Mouse (Mus musculus) stomach, postnatal 0 days (tissue): ENCODE measurements at regions not wholly inside any gene's neighbourhood (a gene's known extent, or its start where the extent isn't known, plus 50 kb on each side); places are given as distances from the start of the nearest gene placed in this dataset.

Experiments used
- ATAC-seq: fragments of 200-750 bp; cut with Nextera tagmentation; 2 replicates; pipeline ENCODE4 v1.8.0; 2017; ENCODE audit not compliant: low FRiP score, low TSS enrichment
- DNase-seq: peaks from one replicate; pipeline ENCODE4 v3.0.0-alpha.2; 2016; ENCODE audit warnings: low spot score
- H3K27ac ChIP-seq: fragments of 300-500 bp; sonication (generic); replicated peaks from 2 replicates; pipeline ENCODE4 v1.5.1; 2014; ENCODE audit warnings: mild to moderate bottlenecking, control low read depth
- H3K27me3 ChIP-seq: fragments of 300-500 bp; sonication (generic); 2 replicates; pipeline ENCODE4 v1.6.1; 2014; ENCODE audit warnings: low read length; ENCODE audit not compliant: control insufficient read depth, insufficient read depth
- H3K36me3 ChIP-seq: fragments of 300-500 bp; sonication (generic); 2 replicates; pipeline ENCODE4 v1.6.1; 2014; ENCODE audit warnings: low read length, mixed read lengths; ENCODE audit not compliant: control insufficient read depth, insufficient read depth
- H3K4me1 ChIP-seq: fragments of 300-500 bp; sonication (generic); replicated peaks from 2 replicates; pipeline ENCODE4 v1.6.1; 2014; ENCODE audit warnings: antibody characterized with exemption; ENCODE audit not compliant: control insufficient read depth, insufficient read depth
- H3K4me2 ChIP-seq: fragments of 300-500 bp; sonication (generic); replicated peaks from 2 replicates; pipeline ENCODE4 v1.6.1; 2014; ENCODE audit warnings: low read depth, mild to moderate bottlenecking, control low read depth, moderate library complexity
- H3K4me3 ChIP-seq: fragments of 300-500 bp; sonication (generic); 2 replicates; pipeline ENCODE4 v1.5.1; 2014; ENCODE audit warnings: low read depth, low read length, control low read depth
- H3K9ac ChIP-seq: fragments of 300-500 bp; sonication (generic); 2 replicates; pipeline ENCODE4 v1.6.1; 2014; ENCODE audit warnings: mild to moderate bottlenecking, low read length, control low read depth, mixed read lengths
- H3K9me3 ChIP-seq: fragments of 300-500 bp; sonication (generic); 2 replicates; pipeline ENCODE4 v1.6.1; 2016; ENCODE audit warnings: low read length; ENCODE audit not compliant: control insufficient read depth
- CTCF ChIP-seq: IDR thresholded peaks from 2 replicates; pipeline ENCODE4 v1.5.1; 2016; ENCODE audit warnings: antibody characterized with exemption, low read depth, mild to moderate bottlenecking, moderate library complexity
- EP300 ChIP-seq: optimal IDR thresholded peaks from 2 replicates; pipeline ENCODE3; 2016; ENCODE audit warnings: antibody characterized with exemption
- WGBS: fragments of 180-500 bp; shearing (Covaris S2); extraction: QIAGEN DNeasy Blood & Tissue Kit; methylation state at CpG from one replicate; pipeline ENCODE4 v1.1.7; 2014; 5-methylcytosine and 5-hydroxymethylcytosine counted together

DNA sequence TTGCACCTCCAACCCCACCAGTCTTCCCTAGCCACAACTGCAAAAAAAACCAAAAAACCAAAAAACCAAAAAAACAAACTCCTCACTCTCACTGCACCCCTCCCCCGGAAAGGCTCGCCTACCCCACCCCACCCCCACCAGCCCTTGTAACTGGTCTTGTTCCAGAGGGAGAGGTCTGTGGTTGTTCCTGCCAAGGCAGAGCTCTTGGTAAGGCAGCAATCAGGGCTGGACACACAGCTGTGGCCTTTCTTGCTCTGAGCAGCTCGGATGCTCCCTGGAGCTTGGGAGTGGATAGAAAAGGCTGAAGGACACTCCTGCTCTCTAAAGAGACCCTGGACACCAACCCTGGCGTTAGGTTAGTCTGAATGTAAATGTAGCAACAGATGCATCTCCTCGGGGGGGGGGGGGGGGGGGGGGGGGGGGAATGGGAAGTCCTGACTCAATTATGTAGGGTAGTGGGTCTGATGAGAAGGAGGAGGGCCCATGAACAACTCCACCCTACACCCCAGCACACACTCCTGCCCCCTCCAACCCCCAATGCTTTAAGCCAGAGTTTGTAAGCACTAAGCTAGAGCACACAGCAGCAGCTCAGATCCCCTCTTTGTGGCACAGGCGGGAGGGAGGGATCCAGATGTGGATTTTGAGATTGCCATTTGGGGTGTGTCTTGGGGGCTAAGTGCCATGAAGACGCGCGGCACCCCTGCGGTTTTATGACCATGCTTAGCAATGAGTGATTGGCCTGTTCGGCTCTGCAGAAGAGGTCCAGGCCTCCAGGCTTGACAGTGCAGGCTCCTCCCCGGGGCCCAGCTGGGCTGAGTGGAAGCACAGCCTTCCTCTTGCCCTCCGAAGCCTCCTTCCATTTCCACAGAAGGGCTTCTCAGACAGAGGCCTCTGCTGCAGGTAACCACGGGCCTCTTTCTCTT lies 121.0 kb upstream of the Dynlrb2 start:
- Histone ChIP-seq H3K27ac (no peak overlapping the region), H3K36me3 (no peaks in the 10 kb centered on the region), H3K4me3 (no peak overlapping the region), H3K4me1 (no peaks in the 10 kb centered on the region), H3K27me3 (no peaks in the 10 kb centered on the region), H3K9ac (no peak overlapping the region), H3K4me2 (no peak overlapping the region), H3K9me3 (no peaks in the 10 kb centered on the region)
- DNase-seq: no peak
- peak; percentile 42; the same call in 1 of the 2 replicates for ATAC-seq
- WGBS: 44% methylated on average over 12 of the region's 14 CpGs
- TF ChIP-seq EP300 (no peak), CTCF (no peak)

DNA sequence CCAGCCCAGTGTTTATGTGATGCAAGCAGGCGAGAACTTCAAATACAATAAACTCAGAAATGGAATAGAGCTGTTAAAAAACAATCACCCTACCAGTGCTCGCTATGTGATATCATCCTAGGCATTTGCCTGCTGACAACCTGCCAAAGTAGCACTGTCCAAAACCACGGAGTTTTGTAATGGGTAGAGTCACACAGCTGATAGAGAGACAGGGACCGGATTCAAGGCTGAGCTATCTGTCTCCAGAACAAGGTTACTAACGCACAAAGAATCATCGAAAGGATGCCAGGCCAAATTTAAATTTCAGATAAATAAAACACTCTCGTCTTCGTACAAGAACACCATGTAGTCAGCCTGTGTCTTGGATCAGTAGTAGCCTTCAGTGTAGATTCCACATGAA lies 121.7 kb upstream of the Dynlrb2 start:
- Histone ChIP-seq H3K9me3 (no peaks in the 10 kb centered on the region), H3K36me3 (no peaks in the 10 kb centered on the region), H3K27me3 (no peaks in the 10 kb centered on the region), H3K27ac (no peak overlapping the region), H3K4me2 (no peak overlapping the region), H3K4me3 (no peak overlapping the region), H3K9ac (no peak overlapping the region), H3K4me1 (no peaks in the 10 kb centered on the region)
- ATAC-seq: no peak
- 51% methylated on average over 8 of the region's 8 CpGs for WGBS
- no peak for DNase-seq
- TF ChIP-seq EP300 (no peak), CTCF (no peak)

DNA sequence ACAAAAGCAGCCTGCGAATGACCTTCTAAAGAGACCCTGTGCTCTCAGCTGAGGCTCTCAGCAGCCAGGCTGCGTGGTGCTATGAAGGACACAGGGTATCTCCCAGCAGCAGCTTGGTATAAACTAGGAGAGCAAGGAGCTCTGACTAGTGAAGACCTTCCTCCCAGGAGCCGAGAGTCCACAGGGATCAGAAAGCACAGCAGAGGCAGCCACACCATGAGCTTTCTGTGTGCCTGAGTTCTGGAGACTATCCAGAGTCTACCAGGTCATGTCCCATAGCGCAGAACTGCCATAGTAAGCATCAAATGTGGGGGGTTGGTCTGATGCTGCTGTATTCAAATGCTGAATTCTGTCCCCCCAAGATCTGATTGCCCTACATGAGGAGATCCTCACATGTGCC lies 124.2 kb upstream of the Dynlrb2 start:
- no peaks in the 10 kb centered on the region for H3K9me3 ChIP-seq
- no peaks in the 10 kb centered on the region for H3K27me3 ChIP-seq
- DNase-seq (no peak), ATAC-seq (no peak)
- WGBS: 89% methylated on average over 4 of the region's 4 CpGs
- H3K27ac ChIP-seq: no peak overlapping the region
- no peaks in the 10 kb centered on the region for H3K4me1 ChIP-seq
- H3K4me3 ChIP-seq: no peak overlapping the region
- no peak overlapping the region for H3K9ac ChIP-seq
- H3K4me2 ChIP-seq: no peak overlapping the region
- TF ChIP-seq EP300 (no peak), CTCF (no peak)
- no peaks in the 10 kb centered on the region for H3K36me3 ChIP-seq

DNA sequence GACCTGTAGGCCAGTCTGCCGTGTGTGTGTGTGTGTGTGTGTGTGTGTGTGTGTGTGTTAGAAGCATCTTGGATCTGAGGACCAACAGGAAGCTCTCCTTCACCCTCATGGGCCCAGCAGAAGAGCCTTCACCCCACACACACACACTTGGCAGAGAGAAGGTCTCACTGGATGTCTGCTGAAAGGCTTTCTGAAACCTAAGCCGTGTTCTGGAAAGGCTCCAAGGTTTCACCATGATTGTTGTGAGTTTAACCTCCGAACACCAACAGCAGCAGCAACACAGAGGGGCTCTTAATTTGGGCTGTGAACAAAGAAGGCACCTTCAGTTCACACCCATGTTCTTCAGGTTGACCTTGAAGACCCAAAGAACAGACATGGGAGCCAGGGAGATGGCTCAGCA lies 124.9 kb upstream of the Dynlrb2 start:
- 40% methylated on average over 3 of the region's 3 CpGs for WGBS

DNA sequence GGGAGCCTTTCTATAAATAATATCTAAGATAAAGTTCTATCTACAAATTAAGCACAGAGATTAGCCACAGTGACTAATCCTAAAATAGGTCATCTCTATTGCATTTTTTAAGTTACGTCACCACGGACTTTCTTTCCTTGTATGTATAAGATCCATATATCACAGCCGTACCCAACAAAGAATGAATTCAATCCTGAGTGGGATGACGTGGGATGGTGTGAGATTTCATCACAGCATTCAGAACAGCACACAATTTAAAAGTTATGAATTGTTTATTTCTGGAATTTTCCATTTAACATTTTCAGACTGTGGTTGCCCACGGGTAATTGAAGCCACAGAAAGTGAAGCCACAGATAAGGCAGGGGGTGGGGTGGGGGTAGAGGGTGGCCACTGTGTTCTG lies 129.0 kb upstream of the Dynlrb2 start:
- Histone ChIP-seq H3K9ac (no peak overlapping the region), H3K9me3 (no peaks in the 10 kb centered on the region), H3K36me3 (no peaks in the 10 kb centered on the region), H3K4me1 (no peaks in the 10 kb centered on the region), H3K27ac (no peak overlapping the region), H3K4me3 (no peak overlapping the region), H3K27me3 (no peaks in the 10 kb centered on the region), H3K4me2 (no peak overlapping the region)
- no peak for ATAC-seq
- 54% methylated on average over 5 of the region's 5 CpGs for WGBS
- TF ChIP-seq CTCF (no peak), EP300 (no peak)
- DNase-seq: no peak

More for the DNA sequence above, 124.9 kb upstream of the Dynlrb2 start:
- no peak for TF ChIP-seq EP300
- no peak for TF ChIP-seq CTCF
- H3K4me2 ChIP-seq: no peak overlapping the region
- no peaks in the 10 kb centered on the region for H3K36me3 ChIP-seq
- no peaks in the 10 kb centered on the region for H3K27me3 ChIP-seq
- ATAC-seq (no peak), DNase-seq (no peak)
- H3K9me3 ChIP-seq: no peaks in the 10 kb centered on the region
- H3K4me3 ChIP-seq: no peak overlapping the region
- H3K27ac ChIP-seq: no peak overlapping the region
- no peak overlapping the region for H3K9ac ChIP-seq
- H3K4me1 ChIP-seq: no peaks in the 10 kb centered on the region

DNA sequence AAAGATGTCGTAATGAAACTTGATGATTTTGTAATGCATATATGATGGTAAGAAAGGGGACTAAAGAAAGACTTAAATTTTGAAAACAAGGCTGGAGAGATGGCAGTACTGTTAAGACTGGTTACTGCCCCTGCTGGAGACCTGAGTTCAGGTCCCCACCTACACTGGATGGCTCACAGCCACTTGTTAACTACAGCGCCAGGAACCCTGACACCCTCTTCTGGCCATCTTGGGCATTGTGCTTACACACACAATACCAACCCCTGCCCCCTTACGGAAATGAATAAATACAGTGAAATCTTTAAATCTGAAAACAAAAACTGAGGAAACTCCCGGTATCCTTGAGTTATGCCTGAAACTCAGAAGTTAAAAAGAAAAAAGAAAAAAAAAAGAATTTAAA lies 131.7 kb upstream of the Dynlrb2 start:
- no peak for DNase-seq
- no peak for ATAC-seq
- Histone ChIP-seq H3K9ac (no peak overlapping the region), H3K27me3 (no peaks in the 10 kb centered on the region), H3K4me2 (no peak overlapping the region), H3K4me1 (no peaks in the 10 kb centered on the region), H3K9me3 (no peaks in the 10 kb centered on the region), H3K4me3 (no peak overlapping the region), H3K36me3 (no peaks in the 10 kb centered on the region), H3K27ac (no peak overlapping the region)
- 78% methylated on average over 4 of the region's 4 CpGs for WGBS
- TF ChIP-seq EP300 (no peak), CTCF (peak; percentile 60)
